Mouse (Mus musculus) MEL (cell line): ENCODE results near the gene Lrrc73. TPM values are rescaled to one million over a fixed set of nuclear protein-coding genes. Genes with fewer than 3 reads are reported as not detected.

ENCODE experiments used
- DNase-seq: peaks from one replicate; pipeline ENCODE4 v3.0.0; 2011; ENCODE audit warnings: low read depth, low spot score
- H3K27ac ChIP-seq: 2 replicates; pipeline ENCODE4 v1.5.1; 2012; ENCODE audit warnings: low read depth, mild to moderate bottlenecking, control low read depth, low read length, moderate library complexity; ENCODE audit not compliant: control insufficient read depth
- H3K27me3 ChIP-seq, 2 experiments: fragments of 150-350 bp in 1 of 2; sonication (generic) in 1 of 2; 2 replicates each; pipeline ENCODE4 v1.6.1; 2012; ENCODE audit warnings: low read length in 2 of 2, mild to moderate bottlenecking in 2 of 2, improper control_type of control experiment in 1 of 2, moderate library complexity in 1 of 2; ENCODE audit not compliant: insufficient read depth in 2 of 2, control insufficient read depth in 1 of 2
- H3K36me3 ChIP-seq, 2 experiments: 2 replicates each; pipeline ENCODE4 v1.6.1; 2012 to 2014; ENCODE audit warnings: low read length in 2 of 2, improper control_type of control experiment in 1 of 2, inconsistent platforms in 1 of 2, mild to moderate bottlenecking in 1 of 2; ENCODE audit not compliant: insufficient read depth in 2 of 2, control insufficient read depth in 1 of 2
- H3K4me1 ChIP-seq, 2 experiments: fragments of 150-350 bp in 1 of 2; sonication (generic) in 1 of 2; 2 replicates each; pipeline ENCODE4 v1.6.1; 2012; ENCODE audit warnings: low read length in 2 of 2, improper control_type of control experiment in 1 of 2, mild to moderate bottlenecking in 1 of 2; ENCODE audit not compliant: insufficient read depth in 2 of 2, control insufficient read depth in 1 of 2
- H3K4me3 ChIP-seq, 2 experiments: fragments of 150-350 bp in 1 of 2; sonication (generic) in 1 of 2; 2 replicates each; pipeline ENCODE4 v1.5.1; 2012; ENCODE audit warnings: low read depth in 2 of 2, low read length in 2 of 2, mild to moderate bottlenecking in 2 of 2, moderate library complexity in 2 of 2, control low read depth in 1 of 2, improper control_type of control experiment in 1 of 2; ENCODE audit not compliant: control insufficient read depth in 1 of 2, insufficient read depth in 1 of 2
- H3K79me2 ChIP-seq: 2 replicates; pipeline ENCODE4 v1.6.1; 2012; ENCODE audit warnings: mild to moderate bottlenecking, low read length, moderate library complexity; ENCODE audit not compliant: control insufficient read depth, poor library complexity, insufficient read depth
- H3K9ac ChIP-seq: 2 replicates; pipeline ENCODE4 v1.6.1; 2012; ENCODE audit warnings: low read depth, mild to moderate bottlenecking, control low read depth, low read length, moderate library complexity; ENCODE audit not compliant: control insufficient read depth, poor library complexity, severe bottlenecking
- H3K9me3 ChIP-seq: fragments of 150-350 bp; sonication (generic); replicated peaks from 2 replicates; pipeline ENCODE4 v1.6.1; 2012; ENCODE audit warnings: mild to moderate bottlenecking, low read length, improper control_type of control experiment, moderate library complexity; ENCODE audit not compliant: insufficient read depth
- CHD1 ChIP-seq: IDR thresholded peaks from 2 replicates; pipeline ENCODE4 v1.6.1; 2012; ENCODE audit warnings: low read depth, mild to moderate bottlenecking, inconsistent platforms, low read length, improper control_type of control experiment
- CTCF ChIP-seq, 3 experiments: IDR thresholded peaks in 2 of 3; conservative IDR thresholded peaks in 1 of 3; 2 replicates each; pipeline ENCODE4 v1.5.1; 2011 to 2012; ENCODE audit warnings: low read length in 3 of 3, low read depth in 2 of 3, mild to moderate bottlenecking in 2 of 3, improper control_type of control experiment in 1 of 3, inconsistent platforms in 1 of 3, mixed read lengths in 1 of 3, moderate library complexity in 1 of 3; ENCODE audit not compliant: control insufficient read depth in 1 of 3, insufficient read depth in 1 of 3, poor library complexity in 1 of 3, severe bottlenecking in 1 of 3
- JUND ChIP-seq: IDR thresholded peaks from 2 replicates; pipeline ENCODE4 v1.6.1; 2011; ENCODE audit warnings: low read depth, mild to moderate bottlenecking, improper control_type of control experiment, low read length
- MYC ChIP-seq: IDR thresholded peaks from 2 replicates; pipeline ENCODE4 v1.6.1; 2011; ENCODE audit warnings: low read depth, mild to moderate bottlenecking, low read length, improper control_type of control experiment, moderate library complexity
- NRF1 ChIP-seq: IDR thresholded peaks from 2 replicates; pipeline ENCODE4 v1.6.1; 2014; ENCODE audit warnings: low read depth, mild to moderate bottlenecking, inconsistent platforms, low read length, improper control_type of control experiment, moderate library complexity; ENCODE audit not compliant: poor library complexity, insufficient read depth, severe bottlenecking
- POLR2A ChIP-seq, 2 experiments: IDR thresholded peaks; 2 replicates each; pipeline ENCODE4 v1.6.1; 2011 to 2012; ENCODE audit warnings: low read length in 2 of 2, mild to moderate bottlenecking in 2 of 2, control low read depth in 1 of 2, improper control_type of control experiment in 1 of 2, low read depth in 1 of 2, moderate library complexity in 1 of 2; ENCODE audit not compliant: control insufficient read depth in 1 of 2, insufficient read depth in 1 of 2, poor library complexity in 1 of 2
- SMC3 ChIP-seq: IDR thresholded peaks from 2 replicates; pipeline ENCODE4 v1.6.1; 2011; ENCODE audit warnings: low read depth, low read length, improper control_type of control experiment
- TCF12 ChIP-seq: IDR thresholded peaks from 2 replicates; pipeline ENCODE4 v1.6.1; 2014; ENCODE audit warnings: low read depth, mild to moderate bottlenecking, inconsistent platforms, low read length, improper control_type of control experiment, moderate library complexity
- USF1 ChIP-seq: IDR thresholded peaks from 2 replicates; pipeline ENCODE4 v1.6.1; 2014; ENCODE audit warnings: low read depth, mild to moderate bottlenecking, inconsistent platforms, low read length, improper control_type of control experiment, moderate library complexity
- USF2 ChIP-seq, 2 experiments: IDR thresholded peaks; 2 replicates each; pipeline ENCODE4 v1.6.1; 2011 to 2012; ENCODE audit warnings: improper control_type of control experiment in 2 of 2, low read length in 2 of 2, borderline replicate concordance in 1 of 2, inconsistent platforms in 1 of 2, low read depth in 1 of 2, mild to moderate bottlenecking in 1 of 2; ENCODE audit not compliant: insufficient read depth in 1 of 2
- ZC3H11A ChIP-seq: IDR thresholded peaks from 2 replicates; pipeline ENCODE4 v1.6.1; 2012; ENCODE audit warnings: low read depth, mild to moderate bottlenecking, inconsistent platforms, low read length, improper control_type of control experiment
- ZKSCAN1 ChIP-seq: IDR thresholded peaks from 2 replicates; pipeline ENCODE4 v1.6.1; 2012; ENCODE audit warnings: low read depth, mild to moderate bottlenecking, inconsistent platforms, low read length, improper control_type of control experiment, moderate library complexity
- polyA plus RNA-seq, 2 experiments: library from polyadenylated mRNA; stranded (reverse) in 1 of 2; unstranded in 1 of 2; fragments of >175 nt in 1 of 2; fragments of >200 nt in 1 of 2; gene quantifications; 2 replicates each; pipeline versions ENCODE4 v1.2.1 to v1.2.4; 2012; ENCODE audit warnings: low replicate concordance in 2 of 2, low read depth in 1 of 2; ENCODE audit not compliant: insufficient read length in 2 of 2, insufficient read depth in 1 of 2, missing spikeins in 1 of 2
- total RNA-seq: library from RNA; depleted of rRNA; stranded (reverse); fragments of 300-350 nt; gene quantifications from 2 replicates; pipeline ENCODE4 v1.2.3, GENCODE M21; 2012

The Lrrc73 gene
- total and polyA plus RNA-seq, 3 experiments, result 1.2 to 3.5 TPM; not detected in 1

DNA sequence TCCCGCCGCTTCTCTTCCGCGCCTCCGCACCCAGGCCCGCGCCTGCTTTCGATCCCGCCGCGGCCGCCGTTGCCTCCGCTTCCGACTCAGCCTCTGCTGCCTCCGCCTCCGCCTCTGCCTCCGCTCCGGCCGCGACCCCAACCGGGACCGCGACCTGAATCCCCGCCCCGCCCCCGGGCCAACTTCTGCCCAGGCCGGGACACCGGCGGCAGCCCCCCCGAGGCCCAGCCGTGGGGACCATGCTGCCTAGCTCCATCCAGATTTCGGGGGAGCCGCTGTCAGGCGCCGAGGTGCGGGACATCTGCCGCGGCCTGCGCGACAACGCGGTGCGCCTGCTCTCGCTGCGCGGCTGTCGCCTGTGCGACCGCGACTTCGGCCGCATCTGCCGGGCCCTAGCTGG, 775 bp downstream of the Lrrc73 start:
- peak overlapping the region; percentile 62 for H3K9ac ChIP-seq
- H3K4me3 ChIP-seq, result peak overlapping the region; percentile 40 to 66
- TF ChIP-seq POLR2A (IDR thresholded peaks at IDR 0.05; ENCODE audit: control insufficient read depth in 1 of 2, insufficient read depth in 1 of 2, low read depth in 1 of 2, low read length in 2 of 2, poor library complexity in 1 of 2) (0 out of 4 replicates have a peak, but pooled peaks of 1 of the 2 experiments have one; percentile 7), NRF1 (0 out of 2 replicates have a peak, but pooled peaks have one; percentile 19), CTCF (IDR thresholded peaks at IDR 0.05 in 2 of 3, conservative IDR thresholded peaks at IDR 0.05 in 1 of 3; ENCODE audit: control insufficient read depth in 1 of 3, insufficient read depth in 1 of 3, low read depth in 2 of 3, low read length in 3 of 3, poor library complexity in 1 of 3, severe bottlenecking in 1 of 3) (no peak)
- peak; percentile 39 for DNase-seq
- no peaks in the 10 kb centered on the region for H3K9me3 ChIP-seq
- peaks cover 0 to 10% of the 10 kb centered on the region in 2 experiments; a peak in 2 of 4 replicates for H3K4me1 ChIP-seq
- no peak overlapping the region for H3K27ac ChIP-seq
- H3K27me3 ChIP-seq, result no peaks in the 10 kb centered on the region
- H3K36me3 ChIP-seq, result peaks cover 0 to 2% of the 10 kb centered on the region in 2 experiments; a peak in 2 of 4 replicates
- peaks cover 1% of the 10 kb centered on the region for H3K79me2 ChIP-seq

DNA sequence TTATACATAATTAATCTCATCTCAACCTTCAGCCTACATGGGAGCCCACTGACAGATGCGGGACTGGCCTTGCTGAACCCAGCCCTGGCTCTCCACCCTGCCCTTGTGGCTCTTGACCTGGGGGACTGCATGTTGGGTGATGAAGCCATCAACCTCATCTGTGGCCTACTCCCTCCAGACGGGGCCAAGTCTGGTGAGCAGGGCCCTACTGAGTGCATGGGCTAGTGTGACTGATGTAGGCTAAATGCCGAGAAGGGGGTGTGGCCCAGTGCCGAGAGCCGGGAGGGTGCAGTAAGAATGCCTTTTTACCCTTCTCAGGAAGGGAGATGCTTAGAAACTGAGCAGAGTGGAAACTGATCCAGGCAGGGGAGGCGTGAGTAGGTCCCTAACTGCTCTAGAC, 1.8 kb downstream of the Lrrc73 start:
- DNase-seq, result no peak
- peaks cover 0 to 6% of the 10 kb centered on the region in 2 experiments; a peak in 1 of 4 replicates for H3K4me1 ChIP-seq
- no peak overlapping the region for H3K4me3 ChIP-seq
- H3K9me3 ChIP-seq, result no peaks in the 10 kb centered on the region
- TF ChIP-seq TCF12 (no peak), CHD1 (no peak), ZC3H11A (no peak), USF2 (IDR thresholded peaks at IDR 0.05; ENCODE audit: borderline replicate concordance in 1 of 2, insufficient read depth in 1 of 2, low read depth in 1 of 2, low read length in 2 of 2) (no peak)
- H3K27ac ChIP-seq, result no peak overlapping the region
- H3K36me3 ChIP-seq, result no peaks in the 10 kb centered on the region
- no peaks in the 10 kb centered on the region for H3K27me3 ChIP-seq
- H3K9ac ChIP-seq, result no peak overlapping the region
- H3K79me2 ChIP-seq, result no peaks in the 10 kb centered on the region

DNA sequence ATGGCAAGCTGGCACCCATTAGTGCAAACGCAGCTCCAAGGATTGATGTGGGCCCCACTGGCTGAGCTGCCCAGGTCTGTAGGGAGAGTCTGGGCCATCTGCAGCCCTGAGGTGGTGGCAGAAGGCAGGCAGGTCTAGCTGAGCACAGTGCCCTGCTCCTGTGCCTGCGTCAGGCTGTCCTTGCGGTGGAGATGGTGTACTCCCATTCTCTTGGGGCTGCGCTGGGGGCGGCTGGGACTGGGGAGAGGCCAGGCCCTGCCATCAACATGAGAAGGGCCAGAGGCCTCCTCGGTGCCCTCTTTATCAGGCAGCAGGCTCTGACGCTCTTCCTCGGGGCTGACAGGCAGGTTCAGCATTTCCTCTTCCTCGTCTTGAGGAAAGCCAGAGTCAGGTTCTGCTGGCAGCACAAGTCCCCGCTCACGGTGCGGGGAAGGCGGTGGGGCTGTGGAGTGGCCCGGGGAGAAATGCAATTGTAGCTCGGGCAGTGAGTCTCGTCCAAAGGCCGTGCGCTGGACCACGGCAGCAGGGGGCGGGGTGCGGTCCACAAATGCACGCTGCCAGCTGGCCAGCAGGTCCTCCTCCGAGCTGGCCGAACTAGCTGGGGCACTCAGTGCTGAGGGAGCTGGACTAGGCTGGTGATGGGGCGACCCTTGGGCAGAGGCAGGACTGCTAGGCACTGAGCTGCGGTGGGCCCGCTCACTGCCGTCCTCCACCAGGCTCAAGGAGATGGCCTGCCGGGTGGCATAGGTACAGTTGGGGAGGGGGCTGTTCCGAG, 5.1 kb downstream of the Lrrc73 start:
- Histone ChIP-seq H3K27me3 (no peaks in the 10 kb centered on the region), H3K27ac (no peak overlapping the region), H3K4me3 (no peak overlapping the region), H3K4me1 (peaks cover 0 to 4% of the 10 kb centered on the region in 2 experiments; a peak in 1 of 4 replicates), H3K9me3 (no peaks in the 10 kb centered on the region), H3K36me3 (no peaks in the 10 kb centered on the region; a peak in 2 of 4 replicates), H3K9ac (no peak overlapping the region), H3K79me2 (no peaks in the 10 kb centered on the region)
- no peak for DNase-seq
- TF ChIP-seq SMC3 (no peak), USF1 (no peak), JUND (no peak), MYC (no peak), ZKSCAN1 (no peak)
